Mouse (Mus musculus): ENCODE measurements around the gene Stxbp6.
"Not testable (repeated sequence)": the region's sequence is repeated elsewhere in the genome, so short reads cannot be mapped to it uniquely, and the experiment has no call there.

Stxbp6 gene

GRCm38 (mm10) chr12:45053319-45053718 is 21.2 kb downstream of the Stxbp6 start:
- no peak for DNase-seq

DNA sequence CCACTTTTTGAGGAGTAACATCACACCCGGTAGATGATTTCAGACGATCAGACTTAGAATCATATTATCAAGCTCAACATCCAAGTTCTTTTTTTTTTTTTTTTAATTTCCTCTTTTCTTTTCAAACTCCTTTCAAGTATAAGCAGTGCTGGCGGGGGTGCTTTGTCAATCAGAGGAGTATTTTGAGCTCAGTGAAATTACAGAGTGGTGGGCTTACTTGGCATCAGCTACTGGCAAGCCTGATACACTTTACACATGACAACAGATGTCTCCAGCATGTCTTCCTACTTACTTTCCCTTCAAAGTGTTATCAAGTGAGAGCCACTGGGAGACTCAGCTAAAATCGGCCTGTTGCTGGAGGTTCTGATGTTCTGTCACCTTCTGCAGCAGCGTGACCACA is 21.6 kb downstream of the Stxbp6 start:
- DNase-seq, result no peak

- no peak for DNase-seq
Measured at GRCm38 (mm10) chr12:45049894-45050293, 24.6 kb downstream of the Stxbp6 start.

DNA sequence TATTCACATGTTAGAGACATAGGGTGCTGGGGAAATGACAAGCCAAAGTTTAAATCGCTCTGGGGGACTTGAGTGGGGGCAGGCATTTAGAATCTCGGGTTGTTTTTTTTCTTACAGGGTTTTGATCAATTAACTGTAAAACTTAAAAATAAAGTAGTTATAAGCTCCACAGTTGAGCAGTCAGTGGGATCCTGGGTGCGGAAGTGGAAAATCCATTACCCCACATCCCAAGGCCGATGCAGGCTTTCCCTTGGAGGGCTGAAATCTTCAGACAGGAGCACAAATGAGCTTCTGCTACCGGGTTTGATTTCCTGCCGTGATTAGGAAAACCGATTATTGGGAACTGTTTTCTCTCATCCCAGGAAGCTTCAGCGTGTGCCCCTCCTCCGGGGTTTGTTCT is 26.8 kb downstream of the Stxbp6 start:
- DNase-seq, result not testable (repeated sequence)

DNA sequence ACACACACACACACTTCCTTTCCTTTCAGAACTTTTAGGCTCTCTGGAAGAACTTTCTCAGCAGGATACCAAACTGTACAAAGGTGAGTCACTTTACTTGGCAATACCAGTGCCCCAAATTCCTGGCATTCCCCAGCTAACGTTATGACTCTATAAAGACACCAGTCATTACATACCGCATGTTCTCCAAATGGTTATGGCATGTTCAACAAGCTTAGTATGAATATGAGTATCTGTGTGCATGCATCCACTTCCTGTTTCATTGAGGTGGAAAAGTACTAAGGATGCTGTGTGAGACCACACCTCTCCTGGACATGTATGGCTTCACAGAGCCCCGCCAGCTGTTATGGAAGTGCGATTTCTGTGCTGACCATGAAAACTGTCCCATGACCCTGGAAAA is 27.3 kb downstream of the Stxbp6 start:
- DNase-seq, result no peak

DNA sequence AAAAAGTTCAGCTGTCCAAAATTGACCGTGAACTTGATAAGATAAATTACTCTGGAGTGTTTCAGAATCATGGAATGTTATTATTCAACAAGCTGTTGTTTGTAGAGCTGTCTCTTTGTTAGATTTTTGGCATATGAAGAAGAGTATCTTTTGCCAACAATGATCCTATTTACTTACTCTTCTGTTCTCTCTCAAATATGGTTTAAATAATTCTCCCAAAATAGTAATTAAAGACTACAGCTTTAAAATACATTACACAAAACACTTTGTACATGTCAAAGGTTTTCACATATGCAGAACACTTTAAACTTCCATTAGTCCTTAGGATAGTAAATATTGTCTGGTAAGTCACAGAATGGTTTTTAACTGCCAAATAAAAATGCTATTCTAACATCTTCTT is 29.9 kb downstream of the Stxbp6 start:
- DNase-seq, result no peak

DNA sequence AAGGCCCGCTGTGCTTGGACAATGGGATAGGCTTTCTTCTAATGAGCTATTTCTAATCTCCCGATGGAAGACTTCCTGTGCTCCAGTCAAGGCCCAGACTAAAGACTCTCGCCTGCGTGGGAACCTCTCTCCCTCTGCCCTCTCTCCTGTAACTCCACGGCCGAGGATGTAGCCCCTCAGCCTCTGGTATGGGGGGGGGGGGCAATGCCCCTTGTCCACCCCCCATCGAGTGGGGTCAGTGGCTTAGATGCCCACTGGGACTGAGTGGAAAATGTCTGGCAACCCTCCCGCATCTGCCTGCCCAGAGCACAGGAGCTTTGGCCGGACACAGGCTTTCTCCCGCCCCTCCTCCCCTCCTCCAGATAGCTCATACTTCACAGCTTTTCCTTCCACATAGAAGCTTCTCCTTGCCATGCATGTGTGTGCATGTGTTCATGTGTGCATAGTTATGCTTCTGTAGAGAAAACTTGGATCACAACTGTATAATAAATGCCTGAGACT is 31.9 kb downstream of the Stxbp6 start:
- no peak for DNase-seq

DNA sequence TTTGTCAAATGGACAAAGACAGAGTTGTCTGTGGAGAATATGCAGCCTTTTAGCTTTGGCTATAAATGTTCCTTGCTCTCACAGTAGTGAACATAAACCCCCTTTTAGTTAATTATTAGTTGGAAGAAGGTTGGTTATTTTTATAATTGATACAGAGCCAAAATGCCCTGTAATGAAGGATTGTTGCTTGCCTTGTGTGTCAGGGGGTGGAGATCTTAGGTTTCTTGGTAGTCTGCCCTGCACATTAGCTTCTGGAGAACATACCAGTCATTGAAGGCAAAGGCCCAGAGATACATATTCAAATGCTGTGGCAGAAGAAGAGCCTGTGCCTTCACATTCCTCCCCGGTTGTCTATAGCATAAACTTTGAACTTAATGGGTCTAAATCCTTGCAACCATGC is 37.0 kb downstream of the Stxbp6 start:
- DNase-seq, result no peak

DNA sequence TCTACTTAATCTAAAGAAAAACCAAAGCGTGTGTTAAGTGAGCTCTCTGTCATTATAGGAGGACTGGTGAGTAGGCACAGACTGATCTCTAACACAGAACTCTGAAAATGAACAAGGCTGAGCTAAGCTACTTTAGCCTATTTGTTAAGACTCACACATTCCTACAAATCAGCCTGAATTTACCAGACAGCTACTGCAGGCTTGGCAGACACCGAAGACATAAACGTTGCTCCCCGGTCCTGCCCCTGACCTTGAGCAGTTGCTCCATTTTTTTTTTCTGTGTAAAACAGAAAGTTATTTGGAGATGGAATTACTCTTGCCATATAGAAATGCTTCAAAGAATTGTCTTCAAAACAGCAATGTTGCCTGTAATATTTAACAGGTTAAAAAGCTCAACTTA is 37.4 kb downstream of the Stxbp6 start:
- no peak for DNase-seq

DNA sequence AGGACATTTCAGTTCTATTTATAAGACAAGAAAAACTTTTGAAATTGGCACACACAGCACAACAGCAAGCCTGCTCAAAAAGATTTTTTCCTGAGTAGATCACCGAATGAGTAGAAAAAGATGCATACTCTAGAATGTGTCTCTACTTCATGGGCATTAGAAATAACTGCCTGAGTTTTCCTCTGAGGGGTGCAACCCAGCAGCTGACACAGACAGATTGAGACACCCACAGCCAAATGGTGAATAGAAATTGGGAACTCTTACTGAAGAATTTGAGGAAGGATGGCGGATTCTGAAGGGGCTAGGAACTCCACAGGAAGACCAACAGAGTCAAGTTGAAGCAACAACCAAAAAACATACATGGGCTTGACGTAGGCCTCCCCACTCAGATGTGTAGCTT is 43.8 kb downstream of the Stxbp6 start:
- DNase-seq, result no peak

GRCm38 (mm10) chr12:45026347-45026746 is 48.2 kb downstream of the Stxbp6 start:
- DNase-seq, result no peak

DNA sequence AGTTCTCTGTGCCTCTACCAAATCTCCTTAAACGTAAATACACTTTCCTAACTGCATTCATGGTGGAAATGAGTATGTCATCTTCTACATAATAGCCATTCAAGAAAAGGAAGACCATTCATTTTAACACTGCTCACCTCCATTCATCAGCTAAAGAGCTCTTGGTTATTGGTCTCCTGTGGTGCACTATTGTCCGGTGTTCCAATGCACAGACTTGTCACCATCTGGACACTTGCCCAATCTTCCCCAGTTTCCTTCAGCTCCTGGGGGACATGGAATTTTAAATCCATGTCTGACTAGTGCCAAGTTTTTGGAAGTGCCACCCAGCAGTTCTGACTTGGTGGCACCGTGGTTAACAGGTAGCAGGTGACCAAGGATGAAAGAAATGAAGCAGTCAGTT is 54.5 kb downstream of the Stxbp6 start:
- DNase-seq, result no peak

DNA sequence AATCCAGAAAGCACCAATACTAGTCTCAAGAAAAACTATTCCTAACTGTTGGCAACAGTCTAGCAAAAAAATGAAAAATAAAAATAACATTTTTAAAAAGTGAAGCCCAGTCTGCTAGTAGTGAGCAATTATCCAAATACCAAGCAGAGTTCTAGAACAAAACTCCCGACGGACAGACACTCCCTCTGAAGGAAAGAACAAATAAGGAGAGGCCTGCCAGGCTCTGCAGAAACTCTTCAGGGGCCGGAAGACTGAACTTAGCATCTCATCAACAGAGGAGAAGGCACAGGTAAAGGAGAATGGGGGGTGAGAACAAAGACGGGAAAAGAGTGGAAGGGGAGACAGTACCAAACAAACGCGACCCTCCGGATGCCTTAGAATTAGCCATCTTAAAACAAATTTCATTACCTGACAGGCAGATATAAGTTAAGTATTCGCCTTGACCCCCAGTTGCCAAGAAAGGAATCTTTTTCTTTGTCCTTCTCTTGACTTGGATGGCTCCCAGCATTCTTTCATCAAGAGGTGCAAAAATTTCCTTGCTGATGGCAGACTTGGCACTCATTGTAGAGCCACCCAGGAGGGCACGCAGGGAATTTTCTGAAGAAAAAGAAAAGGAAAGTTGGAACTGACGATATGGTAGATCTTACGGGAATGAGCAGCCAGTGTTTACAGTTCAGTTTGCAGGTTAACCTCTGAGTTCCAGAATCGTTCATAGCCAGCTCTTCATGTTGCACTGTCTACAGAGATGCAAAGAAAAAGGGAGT is 55.3 kb downstream of the Stxbp6 start:
- DNase-seq, result no peak

DNA sequence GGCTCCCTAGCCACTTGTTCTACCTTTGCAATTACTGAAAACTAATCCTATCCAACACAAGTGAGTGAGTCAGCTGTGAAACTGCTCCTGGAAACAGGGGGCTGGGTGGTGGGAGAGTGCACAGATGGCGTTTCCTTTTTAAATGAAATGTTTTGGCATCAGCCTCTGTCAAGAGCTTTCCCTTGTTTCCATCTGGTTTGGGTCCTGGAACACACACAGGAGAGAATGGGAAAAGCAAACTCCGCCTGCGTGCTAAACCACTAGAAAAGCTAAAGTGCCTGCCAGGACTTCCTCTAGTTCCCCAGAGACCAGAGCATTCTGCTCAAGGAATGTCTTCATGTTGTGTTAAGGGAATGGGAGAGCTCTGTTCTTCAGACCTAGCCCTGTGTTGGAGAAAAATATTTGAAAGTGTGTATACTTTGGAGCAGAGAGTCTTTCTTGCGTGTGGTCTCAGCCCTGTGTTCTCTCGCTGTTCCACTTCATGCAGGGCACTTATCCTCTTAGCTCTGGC is 61.2 kb downstream of the Stxbp6 start:
- DNase-seq, result no peak

GRCm38 (mm10) chr12:45011436-45012089 is 62.9 kb downstream of the Stxbp6 start:
- no peak for DNase-seq

GRCm38 (mm10) chr12:45011006-45011405 is 63.5 kb downstream of the Stxbp6 start:
- DNase-seq, result no peak

DNA sequence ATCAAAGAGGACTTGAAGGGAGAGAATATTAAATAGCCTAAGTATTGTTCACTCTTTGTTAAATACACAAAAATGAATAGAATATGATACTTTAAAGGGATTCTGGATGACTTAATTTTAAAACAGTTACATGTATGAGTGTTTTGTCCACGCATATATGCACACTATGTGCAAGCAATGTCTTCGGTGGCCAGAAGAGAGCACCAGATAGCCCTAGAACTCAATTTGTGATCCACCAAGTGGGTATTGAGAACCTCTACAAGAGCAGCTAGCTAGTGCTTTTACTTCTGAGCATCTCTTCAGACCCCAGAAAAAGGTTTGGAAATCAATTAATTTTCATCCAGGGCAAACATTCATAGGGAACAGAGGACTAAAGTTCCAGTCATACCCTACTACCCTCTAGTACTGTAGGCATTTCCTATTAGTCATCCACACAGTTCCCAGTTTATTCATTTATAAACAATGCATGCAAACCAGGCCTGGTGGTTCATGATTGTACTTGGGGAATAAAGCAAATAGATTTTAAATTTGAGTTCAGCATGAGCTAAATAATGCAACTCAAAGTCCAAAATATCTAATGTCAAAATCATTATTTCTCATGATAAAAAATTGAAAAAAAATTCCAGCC is 64.4 kb downstream of the Stxbp6 start:
- no peak for DNase-seq

DNA sequence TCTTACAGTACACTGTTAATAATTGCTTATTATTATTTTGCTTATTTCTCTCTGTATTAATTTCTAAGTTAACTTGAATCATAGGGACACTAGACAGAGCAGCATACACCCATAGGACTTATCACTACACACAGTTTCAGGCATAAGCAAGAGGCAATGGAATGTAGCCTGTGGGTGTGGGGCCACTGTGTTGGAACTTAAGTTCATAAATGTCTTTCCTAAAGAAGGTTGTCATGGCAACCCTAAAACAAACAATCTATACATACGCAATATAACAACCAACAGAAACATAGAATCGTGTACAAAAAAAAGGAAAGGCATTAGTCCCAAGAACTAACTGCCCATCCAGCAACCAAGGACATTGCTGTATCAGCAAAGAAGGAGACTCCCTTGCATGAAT is 67.9 kb downstream of the Stxbp6 start:
- DNase-seq, result no peak

DNA sequence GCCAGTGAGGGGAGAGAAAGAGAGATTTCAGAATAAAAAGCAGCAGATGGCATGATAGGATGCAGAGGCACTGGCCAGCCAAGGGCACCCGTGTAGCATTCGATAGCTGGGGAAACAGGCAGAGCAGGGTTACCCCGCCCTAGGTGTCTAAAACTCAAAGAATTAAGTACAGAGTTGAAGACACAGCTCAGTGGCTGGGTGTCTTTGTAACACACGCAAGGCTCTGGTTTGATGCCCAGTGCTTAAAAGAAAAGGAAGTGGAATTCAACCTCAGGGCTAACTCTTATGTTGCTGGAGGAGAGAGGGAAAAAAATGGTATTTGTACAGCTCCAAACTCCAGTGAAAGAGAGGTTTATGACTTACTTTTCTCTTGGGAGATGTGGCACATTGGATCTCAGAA is 68.5 kb downstream of the Stxbp6 start:
- DNase-seq, result no peak

GRCm38 (mm10) chr12:45001996-45002395 is 72.5 kb downstream of the Stxbp6 start:
- DNase-seq, result no peak

DNA sequence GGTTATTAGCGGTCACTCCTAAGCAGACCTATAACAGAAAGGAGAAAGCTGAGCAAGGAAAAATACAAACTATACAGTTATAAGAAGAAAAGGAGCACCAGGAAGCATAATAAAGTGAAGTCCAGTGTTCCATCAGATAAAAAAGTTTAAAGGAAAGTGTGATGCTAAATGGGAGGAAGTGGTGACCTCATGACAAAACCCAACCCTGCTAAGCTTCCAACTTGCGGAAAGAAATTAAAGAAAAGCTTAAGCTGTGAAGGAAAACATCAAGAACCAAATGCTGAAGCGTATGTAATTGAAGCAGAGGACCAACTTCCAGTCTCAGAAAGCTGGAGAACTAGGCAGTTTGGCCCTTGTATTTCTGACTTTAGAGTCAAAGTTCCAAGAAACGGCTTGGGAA is 77.1 kb downstream of the Stxbp6 start:
- no peak for DNase-seq

DNA sequence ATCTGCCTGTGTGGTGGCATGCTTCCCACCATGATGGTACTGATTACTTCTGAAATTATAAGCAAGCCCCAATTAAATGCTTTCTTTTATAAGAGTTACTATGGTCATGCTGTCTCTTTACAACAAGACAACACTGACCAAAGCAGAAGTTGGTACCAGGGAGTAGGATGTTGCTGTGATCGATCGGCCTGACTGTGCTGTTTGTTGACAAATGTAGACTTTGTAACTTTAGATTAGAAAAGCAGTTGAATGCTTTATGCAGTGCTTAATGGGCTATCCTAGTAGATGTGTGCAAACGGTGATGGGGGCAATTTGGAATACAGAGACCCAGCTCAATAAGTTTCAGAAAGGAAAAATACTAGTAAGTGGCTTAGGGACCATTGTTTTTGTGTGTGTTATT is 77.6 kb downstream of the Stxbp6 start:
- no peak for DNase-seq

GRCm38 (mm10) chr12:44996274-44996673 is 78.2 kb downstream of the Stxbp6 start:
- no peak for DNase-seq

DNA sequence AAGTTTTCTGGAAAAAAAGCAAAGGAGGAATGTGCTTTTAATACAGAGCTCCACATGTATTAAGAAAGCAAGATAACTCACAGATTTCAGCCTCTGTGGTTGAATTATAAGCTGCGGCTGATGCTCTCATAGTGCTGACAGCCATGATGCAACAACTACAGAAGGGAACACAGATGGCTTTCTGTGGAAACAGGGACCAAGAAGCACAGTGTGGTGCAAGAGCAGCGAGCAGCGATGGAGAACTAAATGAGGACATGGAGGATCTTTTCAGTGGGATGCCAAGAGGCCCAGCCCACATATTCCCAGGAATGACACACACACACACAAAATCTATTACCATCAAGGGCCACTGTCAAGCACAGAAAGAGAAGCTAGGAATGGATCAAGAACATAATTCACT is 81.1 kb downstream of the Stxbp6 start:
- DNase-seq, result no peak
